Mouse (Mus musculus) inflammation-experienced regulatory T-cells, adult 6 months (primary cell): ENCODE data around the gene Trak1. TPM values are rescaled to one million over a fixed set of nuclear protein-coding genes. Genes with fewer than 3 reads are reported as not detected.

Experiments used
- ATAC-seq: one replicate; pipeline ENCODE4 v1.8.0; 2017
- polyA plus RNA-seq, 3 experiments: library from polyadenylated mRNA; unstranded; fragments of 100-300 nt; shearing (Covaris generic); gene quantifications; one replicate each; pipeline ENCODE4 v1.2.1; 2017

Gene Trak1
- polyA plus RNA-seq, 3 experiments from 2014 or later = 7.5 to 12.9 (median 11.8) TPM

GRCm38 (mm10) chr9:121298065-121298398 lies 730 bp downstream of the Trak1 start:
- peak; percentile 11 for ATAC-seq

- peak; percentile 45 for ATAC-seq
These were observed 1.2 kb downstream of the Trak1 start for GRCm38 (mm10) chr9:121298411-121299091.

- ATAC-seq = peak; percentile 45
These were observed 2.0 kb downstream of the Trak1 start for GRCm38 (mm10) chr9:121299223-121299755.

GRCm38 (mm10) chr9:121299976-121300570 lies 2.8 kb downstream of the Trak1 start:
- no peak for ATAC-seq

GRCm38 (mm10) chr9:121301041-121301920 lies 4.0 kb downstream of the Trak1 start:
- ATAC-seq = no peak

- ATAC-seq = no peak
These were observed 5.2 kb downstream of the Trak1 start for GRCm38 (mm10) chr9:121302543-121302942.

- ATAC-seq = no peak
These were observed 5.8 kb downstream of the Trak1 start for GRCm38 (mm10) chr9:121303086-121303485.

GRCm38 (mm10) chr9:121303748-121304147 lies 6.4 kb downstream of the Trak1 start:
- no peak for ATAC-seq

GRCm38 (mm10) chr9:121304520-121304919 lies 7.2 kb downstream of the Trak1 start:
- no peak for ATAC-seq

- ATAC-seq = no peak
These were observed 8.2 kb downstream of the Trak1 start for GRCm38 (mm10) chr9:121305456-121305855.

- ATAC-seq = no peak
These were observed 12.0 kb downstream of the Trak1 start for GRCm38 (mm10) chr9:121309287-121309686.

- ATAC-seq = no peak
These were observed 13.2 kb downstream of the Trak1 start for GRCm38 (mm10) chr9:121310501-121310900.

GRCm38 (mm10) chr9:121311846-121312236 lies 14.5 kb downstream of the Trak1 start:
- ATAC-seq = no peak

GRCm38 (mm10) chr9:121312237-121312891 lies 15.1 kb downstream of the Trak1 start:
- ATAC-seq = no peak

GRCm38 (mm10) chr9:121313656-121314374 lies 16.5 kb downstream of the Trak1 start:
- ATAC-seq = peak; percentile 69

- peak; percentile 19 for ATAC-seq
These were observed 17.3 kb downstream of the Trak1 start for GRCm38 (mm10) chr9:121314541-121315152.

GRCm38 (mm10) chr9:121315901-121316595 lies 18.7 kb downstream of the Trak1 start:
- no peak for ATAC-seq

- peak; percentile 22 for ATAC-seq
These were observed 19.5 kb downstream of the Trak1 start for GRCm38 (mm10) chr9:121316621-121317405.

GRCm38 (mm10) chr9:121319323-121319966 lies 22.1 kb downstream of the Trak1 start:
- ATAC-seq = no peak

- ATAC-seq = no peak
These were observed 23.1 kb downstream of the Trak1 start for GRCm38 (mm10) chr9:121320433-121320832.
